Mouse (Mus musculus) embryo, embryonic 9.5 days (tissue): Measurements from ENCODE around the gene Adgrf3.

Experiments used
- DNase-seq: peaks from one replicate; pipeline ENCODE4 v3.0.0-alpha.2; 2017; ENCODE audit errors: extremely low spot score

Gene Adgrf3

DNA sequence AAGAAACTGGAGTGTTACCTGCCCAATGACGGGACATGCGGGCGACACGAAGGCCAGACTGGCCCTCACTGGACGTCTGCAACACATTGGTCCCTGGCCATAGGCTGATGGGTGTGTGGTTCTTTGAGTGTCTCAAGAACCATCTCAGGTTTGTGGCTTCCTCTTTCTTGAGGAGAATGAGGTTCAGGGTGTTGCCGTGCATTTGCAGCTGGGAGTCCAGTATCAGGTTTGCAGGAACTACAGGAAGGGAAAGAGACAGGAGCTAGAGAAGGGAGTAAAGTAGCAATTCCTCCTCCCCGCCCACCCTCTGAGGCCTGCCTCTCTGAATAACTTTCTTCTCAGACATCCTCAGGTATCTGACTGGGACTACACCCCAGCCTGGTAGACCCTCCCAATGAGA, 3.3 kb downstream of the Adgrf3 start:
- no peak for DNase-seq

DNA sequence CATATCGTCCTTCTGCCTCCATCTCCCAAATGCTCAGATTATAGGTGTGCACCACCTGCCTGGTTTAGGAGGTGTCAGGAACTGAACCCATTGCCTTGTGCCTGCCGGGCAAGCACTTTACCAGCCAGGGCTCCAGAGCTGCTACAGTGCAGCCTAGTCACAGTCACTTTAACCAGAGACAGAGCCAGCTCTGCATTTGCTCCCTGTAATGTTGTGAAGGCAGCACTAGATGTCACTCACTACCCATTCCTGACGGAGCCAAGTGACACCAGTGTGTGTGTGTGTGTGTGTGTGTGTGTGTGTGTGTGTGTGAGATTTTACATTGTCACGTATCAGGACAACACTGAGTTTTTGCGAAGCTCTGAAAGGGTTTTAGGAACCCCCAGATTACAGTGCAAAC, 4.0 kb downstream of the Adgrf3 start:
- peak; percentile 8 for DNase-seq

DNA sequence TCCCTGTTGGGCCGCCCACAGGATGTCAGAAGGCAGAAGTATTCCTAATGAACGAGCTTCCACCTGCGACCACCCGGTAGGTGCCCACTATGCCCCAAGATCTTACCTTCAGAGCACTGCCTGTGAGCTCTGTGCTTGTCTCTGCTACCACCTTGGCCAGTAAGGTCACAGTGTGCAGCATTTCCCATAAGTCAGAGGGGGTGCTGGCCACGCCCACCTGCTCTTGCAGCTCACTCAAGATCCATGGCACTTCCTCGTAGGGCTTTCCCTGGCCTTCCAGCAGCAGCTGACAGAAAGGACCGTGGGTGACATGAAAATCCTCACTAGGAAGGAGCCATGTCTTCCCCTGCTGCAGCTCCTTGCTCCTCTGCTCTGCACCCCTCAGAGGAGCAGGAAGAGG, 7.3 kb downstream of the Adgrf3 start:
- DNase-seq: no peak

DNA sequence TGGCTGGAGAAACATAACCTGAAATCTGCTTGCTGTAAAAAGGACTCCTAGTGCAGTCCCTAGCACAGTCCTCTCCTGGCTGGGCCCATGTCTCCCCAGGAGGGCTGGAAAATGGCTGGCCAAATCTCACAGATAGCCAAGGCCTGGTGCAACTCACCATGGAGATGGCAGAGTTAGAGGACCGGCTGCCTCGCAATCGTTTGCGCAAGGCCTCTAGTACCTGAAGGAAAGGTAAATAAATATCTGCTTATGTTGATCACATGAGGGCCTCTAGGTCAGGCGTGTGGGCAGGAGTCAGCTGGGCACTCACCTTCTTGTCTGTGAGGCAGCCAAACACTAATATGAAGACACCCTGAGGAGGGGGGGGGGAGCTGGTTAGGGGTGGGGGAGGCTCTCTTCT, 10.2 kb downstream of the Adgrf3 start:
- no peak for DNase-seq

DNA sequence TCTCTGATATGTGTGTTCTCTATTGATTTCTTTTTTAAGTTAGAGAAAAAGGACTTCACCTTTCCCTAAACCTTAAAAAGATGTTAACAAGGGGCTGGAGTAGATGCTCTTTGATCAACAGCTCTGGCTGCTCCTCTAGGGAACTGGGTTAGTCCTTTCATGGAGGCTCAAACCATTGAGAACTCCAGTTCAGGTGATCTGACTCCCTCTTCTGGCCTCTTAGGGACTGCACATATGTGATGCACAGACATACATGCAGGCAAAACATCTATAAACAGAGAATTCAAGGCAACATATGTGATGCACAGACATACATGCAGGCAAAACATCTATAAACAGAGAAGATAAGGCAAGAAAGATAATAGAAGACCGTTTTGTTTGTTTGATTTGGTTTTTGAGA, 13.1 kb downstream of the Adgrf3 start:
- DNase-seq: no peak

DNA sequence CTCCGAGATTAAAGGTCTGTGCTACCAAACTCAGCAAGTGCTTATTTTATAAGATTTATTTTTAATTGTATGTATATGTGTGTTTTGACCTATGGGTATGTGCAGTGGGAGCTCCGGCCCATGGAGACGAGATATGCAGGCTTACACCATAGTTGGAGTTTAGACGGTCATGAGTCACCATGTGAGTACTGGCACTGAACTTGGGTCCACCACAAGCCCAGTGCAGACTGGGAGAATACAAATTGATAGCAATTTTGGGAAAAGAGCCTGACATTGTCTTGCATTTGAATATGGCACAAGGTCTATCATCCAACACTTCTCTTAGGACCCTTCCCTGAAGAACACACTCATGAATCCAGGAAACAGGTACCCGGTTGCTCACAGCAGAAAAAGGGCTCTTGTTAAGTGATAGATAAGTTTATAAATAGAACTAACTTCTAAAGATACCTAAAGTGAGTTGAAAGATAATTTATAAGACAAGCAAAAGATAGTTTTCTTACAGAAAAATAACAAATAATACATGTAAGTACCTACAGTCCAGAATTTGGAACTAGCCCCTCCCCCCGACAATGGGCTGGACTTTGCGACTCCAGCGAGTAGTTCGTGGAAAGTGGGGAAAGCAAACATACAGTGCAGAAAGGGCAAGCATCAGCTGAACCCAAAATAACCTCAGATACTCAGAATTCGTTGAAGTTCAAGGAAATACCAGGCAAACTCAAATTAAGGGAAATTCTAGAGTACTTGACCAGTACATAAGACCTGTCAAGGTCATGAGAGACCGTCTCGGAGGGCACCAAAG, 17.6 kb downstream of the Adgrf3 start:
- DNase-seq: no peak

DNA sequence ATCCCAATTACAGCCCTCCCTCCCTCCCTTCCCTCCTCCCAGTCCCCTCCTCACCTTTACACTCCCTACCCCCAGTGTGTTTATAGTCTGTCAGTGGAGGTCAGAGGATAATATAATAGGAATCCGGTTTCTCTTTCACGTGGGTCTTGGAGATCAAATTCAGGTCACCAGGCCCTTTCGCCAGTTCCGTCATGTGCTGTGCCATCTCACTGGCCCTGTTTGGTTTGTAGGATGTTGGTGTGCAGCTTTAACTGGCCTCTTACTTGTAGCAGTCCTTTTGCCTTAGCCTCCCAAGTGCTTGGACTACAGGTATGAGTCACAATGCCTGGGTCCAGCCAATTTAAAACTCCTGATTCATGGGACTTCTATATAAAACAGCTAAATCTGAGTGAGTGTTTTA, 29.7 kb downstream of the Adgrf3 start:
- no peak for DNase-seq

DNA sequence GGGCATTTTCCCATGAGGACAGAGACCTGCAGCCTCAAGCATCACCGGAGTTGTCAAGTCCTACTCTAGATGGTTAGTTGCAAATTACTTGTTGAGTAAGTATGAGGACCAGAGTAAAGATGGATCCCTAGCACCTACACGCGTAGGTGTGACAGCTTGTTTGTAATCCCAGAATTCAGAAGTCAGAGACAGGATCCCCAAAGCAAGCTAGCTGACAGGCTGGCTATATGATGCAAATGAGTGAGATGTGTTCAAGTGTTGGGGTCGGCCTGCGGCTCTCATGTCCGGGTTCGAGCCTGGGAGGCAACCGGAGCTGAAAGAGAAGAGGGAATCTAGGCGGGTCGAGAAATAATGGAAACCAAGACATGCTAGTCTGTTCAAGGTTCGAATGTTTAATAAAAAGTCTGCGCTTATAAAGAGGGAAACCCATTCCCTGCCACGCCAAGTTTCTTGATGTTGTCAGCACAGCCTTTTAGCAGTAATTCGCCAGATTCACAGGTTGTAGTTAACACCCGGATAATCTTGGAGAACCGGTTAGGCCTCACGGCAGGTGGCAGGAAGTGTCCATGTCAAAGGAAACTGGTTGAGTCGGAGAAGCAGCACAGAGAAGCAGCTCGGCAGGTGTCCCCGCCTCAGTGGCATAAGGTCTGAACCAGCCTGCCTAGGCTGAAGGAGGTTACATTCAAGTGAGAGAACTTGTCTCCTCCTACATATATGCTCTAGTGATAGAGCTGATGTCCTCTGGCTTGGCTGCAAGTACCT, 32.4 kb downstream of the Adgrf3 start:
- peak; percentile 7 for DNase-seq

DNA sequence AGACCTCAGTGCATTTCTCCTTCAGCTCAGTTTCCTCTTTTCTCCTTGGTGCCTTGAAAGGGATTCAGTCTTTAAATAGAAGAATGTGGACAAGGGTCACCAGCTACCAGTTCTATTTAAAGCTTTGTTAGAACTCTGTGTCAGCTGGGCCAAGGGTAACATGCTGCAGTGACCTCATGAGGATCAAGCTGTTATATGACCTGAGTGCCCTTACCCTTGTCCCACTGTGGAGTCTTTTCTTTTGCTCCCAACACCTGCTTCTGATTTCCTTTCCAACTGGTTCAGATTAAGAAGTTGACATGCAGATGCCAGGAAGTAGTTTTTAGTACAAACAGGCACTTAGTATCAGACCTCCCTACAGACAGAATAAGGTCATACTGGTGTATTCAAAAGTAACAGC, 33.4 kb downstream of the Adgrf3 start:
- peak; percentile 63 for DNase-seq

DNA sequence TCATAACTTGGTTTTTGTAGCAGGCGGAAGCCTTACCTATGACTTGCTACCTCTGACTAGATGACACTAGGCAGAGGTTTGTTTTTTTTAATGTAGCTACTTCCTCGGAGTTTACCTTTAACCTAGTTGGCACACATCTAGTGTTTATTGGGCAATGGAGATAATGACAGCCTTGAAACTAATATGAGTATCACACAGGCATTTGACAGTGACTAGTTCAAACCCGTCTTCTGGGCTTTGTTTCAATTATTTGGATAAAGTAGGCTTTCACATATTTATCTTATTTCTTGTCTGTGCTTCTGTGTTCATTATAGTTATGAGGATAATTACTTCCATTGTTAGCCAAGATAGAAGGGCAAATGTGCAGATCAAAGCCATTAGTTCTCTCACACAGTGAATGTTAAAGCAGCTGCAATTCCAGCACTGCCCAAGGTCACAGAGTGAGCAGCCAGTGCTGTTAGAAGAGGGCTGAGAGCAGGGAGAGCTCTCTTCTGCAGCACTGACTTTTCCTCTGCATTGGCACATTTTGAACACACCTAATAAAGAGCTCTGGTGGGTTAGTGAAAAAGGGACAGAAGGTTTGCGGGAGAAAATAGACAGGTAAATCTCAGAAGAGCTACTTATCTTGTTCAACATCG, 35.1 kb downstream of the Adgrf3 start:
- DNase-seq: no peak

DNA sequence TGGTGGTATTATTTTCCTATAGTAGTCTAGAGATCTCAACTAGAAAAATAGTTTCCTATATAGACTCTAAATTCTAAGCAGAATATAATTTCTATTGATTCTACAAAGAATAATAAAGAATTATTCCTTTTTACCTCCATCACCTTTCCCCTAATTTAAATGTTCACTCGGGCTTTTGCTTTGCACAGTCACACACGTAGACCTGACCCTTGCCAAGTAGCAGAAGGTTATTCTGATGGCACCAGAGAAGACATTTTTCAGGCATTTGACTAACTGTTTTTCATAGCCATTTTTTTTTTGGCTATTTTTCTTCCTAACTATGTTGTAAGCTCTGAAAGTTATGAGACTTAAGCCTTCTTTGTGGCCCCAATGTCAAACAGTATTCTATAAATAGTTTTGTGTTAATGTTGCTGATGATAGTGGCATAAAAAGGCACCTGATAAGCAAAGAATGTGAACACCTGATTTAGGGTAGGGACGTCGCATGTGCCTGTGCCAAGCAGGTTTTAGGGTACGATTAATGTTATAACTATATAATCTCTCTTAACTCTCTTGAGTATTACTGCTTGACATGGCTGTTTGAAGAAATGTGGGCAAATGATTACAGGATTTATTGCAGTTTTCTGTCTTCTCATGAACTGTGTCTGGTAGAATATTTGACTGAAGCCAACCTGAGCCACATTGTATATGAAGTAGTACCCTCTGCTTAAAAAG, 40.1 kb downstream of the Adgrf3 start:
- no peak for DNase-seq

DNA sequence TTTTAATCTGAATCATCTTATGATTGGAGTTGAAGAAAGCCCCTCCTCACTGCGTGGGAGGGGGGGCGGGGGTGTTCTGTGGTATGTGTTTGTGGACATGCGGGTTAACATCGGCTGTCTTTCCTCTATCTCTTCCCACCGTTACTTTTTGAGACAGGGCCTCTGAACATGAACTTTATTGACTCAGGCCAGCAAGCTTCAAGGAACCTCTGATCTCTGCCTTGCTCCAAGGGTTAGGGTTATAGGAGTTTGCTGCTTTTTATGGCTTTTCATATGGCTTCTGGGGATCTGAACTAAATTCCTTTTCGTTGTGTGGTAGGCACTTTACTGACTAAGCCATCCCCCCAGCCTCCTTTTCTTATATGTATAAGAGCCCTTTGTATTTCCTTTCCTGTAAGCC, 43.2 kb downstream of the Adgrf3 start:
- DNase-seq: no peak

DNA sequence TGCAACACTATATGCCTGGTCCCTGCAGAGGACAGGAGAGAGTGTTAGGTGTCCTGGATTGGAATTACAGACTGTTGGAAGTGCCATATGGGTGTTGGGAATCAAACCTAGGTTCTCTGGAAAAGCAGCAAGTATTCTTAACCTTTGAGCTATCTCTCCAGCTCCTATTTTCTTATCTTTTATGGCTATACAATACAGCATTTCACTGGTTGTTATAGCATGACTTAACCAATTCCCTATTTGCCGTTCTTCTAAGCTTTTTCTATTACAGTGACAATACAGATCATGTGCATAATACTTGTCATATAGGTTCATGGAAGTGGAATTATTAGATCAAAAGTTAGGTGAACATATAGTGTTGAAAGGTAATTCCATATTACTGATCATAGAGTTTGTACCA, 43.7 kb downstream of the Adgrf3 start:
- no peak for DNase-seq

DNA sequence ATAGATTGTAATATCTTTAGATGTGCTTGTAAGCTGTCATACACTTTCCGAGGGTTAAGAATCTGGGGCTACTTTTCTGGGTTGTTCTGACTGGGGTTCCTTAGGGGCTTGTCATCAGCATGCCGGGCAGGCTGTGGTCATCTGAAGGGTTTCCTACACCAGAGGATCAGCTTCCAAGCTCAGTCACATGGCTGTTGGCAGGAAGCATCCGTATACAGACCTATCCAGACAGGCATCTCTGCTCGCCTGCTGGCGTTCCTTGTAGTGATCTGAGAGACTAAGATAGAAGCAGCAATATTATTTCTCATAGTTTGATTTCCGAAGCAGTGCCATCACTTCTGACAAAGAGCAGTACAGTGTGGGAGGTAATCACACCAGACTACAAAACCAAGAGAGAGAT, 45.9 kb downstream of the Adgrf3 start:
- no peak for DNase-seq

DNA sequence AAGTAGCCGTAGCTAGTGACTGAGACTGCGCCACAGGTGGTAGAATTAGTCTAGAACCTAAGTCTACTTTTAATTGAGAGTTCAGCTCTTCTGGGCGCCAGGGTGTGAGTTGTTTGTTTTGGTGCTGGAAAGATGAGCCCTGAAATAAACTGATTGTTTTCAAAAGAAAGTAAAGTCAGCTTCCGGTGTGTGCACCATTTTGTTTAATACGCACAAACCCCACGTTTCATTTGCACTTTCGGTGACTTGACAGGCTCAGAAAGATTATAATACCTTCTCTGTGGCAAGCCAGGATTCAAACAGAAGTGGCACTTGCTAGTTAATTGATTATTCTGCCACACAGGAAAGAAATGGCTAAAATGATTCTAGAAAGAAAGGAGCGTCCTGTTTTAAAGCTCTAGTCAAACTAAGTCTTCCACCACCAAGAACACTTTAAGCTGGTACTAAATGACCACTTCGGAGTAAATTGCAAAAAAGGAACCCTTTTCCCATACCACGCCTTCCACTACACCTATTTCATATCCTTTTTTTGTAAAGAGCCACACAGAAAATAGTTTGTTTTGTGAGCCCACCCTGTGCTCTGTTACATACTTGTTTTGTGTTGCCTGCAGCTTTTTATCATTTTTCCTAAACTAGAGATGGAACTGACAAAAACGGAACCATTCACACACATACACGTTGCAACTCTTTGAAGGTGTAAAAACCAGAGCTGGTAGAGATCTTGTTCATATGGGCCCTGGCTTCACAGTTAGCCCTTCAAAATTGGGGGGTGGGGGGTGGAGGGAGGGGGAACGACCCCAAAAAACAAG, 49.5 kb downstream of the Adgrf3 start:
- no peak for DNase-seq

DNA sequence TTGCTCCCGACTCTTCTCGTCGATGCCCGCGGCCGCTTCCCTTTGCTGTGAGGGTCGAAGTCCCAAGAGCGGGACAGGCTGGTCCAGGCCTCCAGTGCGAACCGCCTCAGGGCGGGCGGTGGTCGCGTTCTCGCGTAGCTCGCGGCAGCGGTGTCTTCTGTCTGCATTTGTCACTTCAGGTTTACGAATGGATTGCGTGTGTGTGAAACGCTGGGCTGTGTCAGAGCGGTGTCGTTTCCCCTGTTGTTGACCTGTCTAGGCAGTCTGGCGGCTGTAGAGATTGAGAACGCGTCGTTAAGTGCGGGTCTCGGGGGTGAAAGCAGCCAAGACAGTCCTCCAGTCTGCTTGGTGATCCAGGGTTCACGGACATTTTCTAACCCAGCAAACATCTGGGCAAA, 50.1 kb downstream of the Adgrf3 start:
- no peak for DNase-seq

DNA sequence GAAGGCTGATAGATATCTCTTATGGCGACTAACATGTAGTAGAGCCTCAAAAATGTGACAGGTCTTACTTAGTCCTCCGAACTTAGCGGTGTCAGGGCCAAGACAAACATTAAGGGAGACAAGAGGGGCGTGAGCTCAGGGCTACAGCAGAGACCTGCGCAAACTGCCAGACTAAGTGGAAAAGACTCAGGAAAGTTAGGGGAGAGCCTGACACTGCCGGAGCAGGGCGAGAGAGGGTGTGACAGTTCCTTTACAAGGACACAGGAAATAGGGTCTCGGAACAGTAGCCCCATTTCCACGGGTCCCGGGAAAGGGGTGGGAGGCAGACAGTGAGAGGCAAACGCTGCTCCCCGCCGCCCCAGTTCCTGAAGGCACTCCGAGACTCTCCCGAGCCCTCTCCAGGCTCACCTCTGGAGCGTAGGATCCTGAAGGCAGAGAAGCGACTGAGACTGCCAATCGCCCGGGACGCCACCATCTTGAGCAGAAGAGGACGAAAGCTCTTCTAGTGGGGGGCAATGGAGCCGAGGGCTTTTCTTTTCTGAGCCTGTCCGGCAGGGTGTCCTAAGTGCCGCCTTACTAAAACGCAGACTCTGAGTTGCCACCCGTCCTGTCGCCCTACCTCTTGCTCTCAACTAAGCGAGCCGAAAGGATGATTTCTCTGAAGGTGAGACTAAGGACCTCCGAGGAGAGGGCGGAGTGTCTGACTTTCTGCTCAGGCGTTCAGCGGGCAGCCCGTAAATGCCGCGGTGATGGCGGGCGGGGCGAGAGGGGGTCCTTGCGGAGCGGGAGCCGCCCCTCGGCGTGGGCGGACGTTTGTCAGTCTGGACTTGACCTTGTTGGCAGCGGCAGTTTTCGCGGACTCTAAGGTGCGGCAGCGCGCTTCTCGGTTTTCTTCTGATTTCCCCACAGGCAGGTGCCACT, 50.8 kb downstream of the Adgrf3 start, which contains the start of the genes Hadha and Hadhb:
Gene Hadha, minus strand, starts transcription at position 689 of the 921 bp plus-strand sequence.
Gene Hadhb, plus strand, starts transcription at position 775 of the 921 bp plus-strand sequence.
- DNase-seq: peak; percentile 95

DNA sequence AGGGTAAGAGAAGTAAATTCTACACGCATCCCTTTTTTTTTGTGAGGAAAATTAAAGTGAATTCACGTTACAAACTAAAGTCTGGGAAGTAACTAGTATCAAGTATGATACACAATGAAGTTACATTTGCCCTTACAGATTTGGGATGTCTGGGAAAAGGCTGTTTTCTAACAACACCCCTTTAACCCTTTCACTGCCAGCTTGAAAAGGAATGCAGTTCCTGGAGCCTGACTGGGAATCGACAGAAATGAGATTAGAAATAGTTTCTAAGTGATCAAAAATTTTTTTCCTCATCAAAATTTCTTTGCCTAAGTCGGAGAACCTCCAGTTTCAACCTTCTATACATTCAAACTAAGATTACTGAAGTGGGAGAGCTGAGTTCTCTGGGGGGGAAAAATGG, 51.5 kb downstream of the Adgrf3 start:
- peak; percentile 10 for DNase-seq

DNA sequence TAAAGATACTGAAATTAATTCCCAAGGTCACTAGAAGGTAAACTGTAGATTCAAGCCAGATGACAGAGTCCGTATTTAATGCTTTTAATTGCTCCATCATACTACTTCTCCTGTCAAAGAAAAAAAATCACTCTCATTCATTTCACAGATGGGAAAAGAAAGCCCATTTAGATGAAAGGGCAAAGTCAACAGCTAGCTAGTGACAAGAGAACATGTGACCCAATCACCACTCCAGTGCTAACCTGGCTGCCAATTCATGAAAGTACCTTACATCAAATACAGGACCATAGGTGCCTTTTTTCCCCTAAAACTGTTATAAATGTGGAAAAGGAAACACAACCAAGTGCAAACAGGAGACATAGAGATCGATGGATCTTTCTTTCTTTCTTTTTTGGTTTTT, 52.3 kb downstream of the Adgrf3 start:
- DNase-seq: no peak

DNA sequence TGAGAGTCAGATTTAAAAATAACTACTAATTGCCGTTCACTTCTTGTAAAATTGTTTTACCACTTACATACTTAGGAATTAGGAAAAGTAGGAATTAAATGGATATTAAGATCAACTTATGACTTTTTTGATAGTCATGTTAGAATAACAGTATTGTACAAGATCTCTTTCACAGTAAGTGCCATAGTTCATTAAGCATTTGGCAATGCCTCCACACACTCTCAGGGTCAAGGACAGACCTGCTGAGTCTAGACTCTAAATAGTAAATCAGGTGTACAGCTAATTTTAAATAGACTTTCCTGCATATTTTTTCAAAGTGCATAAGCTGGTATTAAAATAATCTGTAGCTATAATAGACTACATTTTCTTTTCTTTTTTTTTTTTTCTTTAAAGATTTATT, 53.1 kb downstream of the Adgrf3 start:
- DNase-seq: no peak
